Mouse (Mus musculus) cerebellum, adult 2 months (tissue): ENCODE results near the gene Mc3r.

ENCODE experiments used
- CTCF ChIP-seq: fragments of 200-500 bp; IDR thresholded peaks from 2 replicates; pipeline ENCODE4 v1.5.1; 2011; ENCODE audit warnings: low read depth, mild to moderate bottlenecking, control low read depth, low read length, moderate library complexity, borderline replicate concordance; ENCODE audit not compliant: insufficient read depth
- POLR2A ChIP-seq: fragments of 200-500 bp; IDR thresholded peaks from 2 replicates; pipeline ENCODE4 v1.6.1; 2011; ENCODE audit warnings: low read length, control low read depth, borderline replicate concordance; ENCODE audit not compliant: insufficient read depth

DNA sequence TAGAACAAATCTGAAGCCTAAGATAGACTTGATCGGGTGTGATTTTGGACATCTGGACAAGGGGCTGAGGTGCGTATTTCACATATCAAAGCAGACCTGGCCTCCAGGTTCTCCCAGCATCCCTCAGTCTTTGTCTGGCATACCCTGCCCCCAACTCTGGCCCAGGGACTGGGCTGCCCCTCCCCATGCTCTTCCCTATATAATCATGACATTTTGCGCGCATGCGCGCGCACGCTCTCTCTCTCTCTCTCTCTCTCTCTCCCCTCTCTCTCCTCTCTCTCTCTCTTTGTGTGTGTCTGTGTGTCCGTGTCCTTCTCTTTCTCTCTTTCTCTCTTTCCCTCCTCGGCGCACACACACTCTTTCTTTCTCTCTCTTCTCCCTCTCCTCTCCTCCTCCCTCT, 21.6 kb downstream of the Mc3r start:
- TF ChIP-seq CTCF (no peak), POLR2A (no peak)
